ENCODE assay signal across 25 mouse cellular contexts in genomic region chr10:95591257-95591656, GRCm38 (mm10).
"Had no signal": no experiment of that assay in that cellular context is flagged by ENCODE, and none has a peak within 500 bp of the region (broad histone marks: within the 10 kb centered on the region; RNA-seq: fewer than 3 reads in every experiment).

No protein-coding gene starts in this region.

- H3K27ac ChIP-seq: gastrocnemius, adult 2 months; heart, embryonic 10.5 days; hindbrain, embryonic 10.5 days; hindbrain, embryonic 12.5 days; hindbrain, embryonic 14.5 days; kidney, postnatal 0 days; layer of hippocampus, adult 2 months; left cerebral cortex, adult 2 months; limb, embryonic 10.5 days; limb, embryonic 12.5 days; liver, embryonic 13.5 days; liver, embryonic 15.5 days had no signal

- H3K27me3 ChIP-seq: heart, embryonic 12.5 days; limb, embryonic 12.5 days; liver, embryonic 13.5 days; liver, embryonic 15.5 days had no signal

- H3K4me2 ChIP-seq: heart, embryonic 12.5 days; hindbrain, embryonic 12.5 days; hindbrain, embryonic 14.5 days; limb, embryonic 12.5 days; liver, embryonic 11.5 days; liver, embryonic 13.5 days; liver, embryonic 15.5 days had no signal

- H3K9ac ChIP-seq: heart, embryonic 12.5 days; hindbrain, embryonic 12.5 days; hindbrain, embryonic 14.5 days; limb, embryonic 12.5 days; liver, embryonic 13.5 days; liver, embryonic 15.5 days; liver, postnatal 0 days had no signal

- DNase-seq: gastrocnemius, adult 2 months; gastrocnemius, postnatal 10 days; gastrocnemius, postnatal 25 days; heart, adult 18-20 months; heart, postnatal 10 days; heart, postnatal 4 days; liver; liver, embryonic 13.5 days; liver, postnatal 0 days had no signal

- H3K36me3 ChIP-seq: heart, embryonic 10.5 days; hindbrain, embryonic 10.5 days; hindbrain, embryonic 12.5 days; limb, embryonic 10.5 days; limb, embryonic 12.5 days; liver, embryonic 13.5 days; liver, embryonic 15.5 days had no signal

- ATAC-seq: forebrain, embryonic 16.5 days; hindbrain, embryonic 16.5 days; inflammation-experienced regulatory T-cells, adult 6 months; intestine, embryonic 16.5 days; liver, postnatal 0 days had no signal

- H3K4me3 ChIP-seq: gastrocnemius, adult 2 months; heart, embryonic 10.5 days; heart, embryonic 12.5 days; hindbrain, embryonic 10.5 days; hindbrain, embryonic 12.5 days; layer of hippocampus, adult 2 months; left cerebral cortex, adult 2 months; limb, embryonic 10.5 days; limb, embryonic 12.5 days; liver, embryonic 13.5 days; liver, embryonic 15.5 days had no signal

- H3K4me1 ChIP-seq: hindbrain, embryonic 12.5 days; limb, embryonic 10.5 days; limb, embryonic 12.5 days had no signal

- H3K9me3 ChIP-seq: heart, embryonic 10.5 days; hindbrain, embryonic 12.5 days; limb, embryonic 10.5 days; limb, embryonic 12.5 days; liver, embryonic 13.5 days; liver, embryonic 15.5 days had no signal
